Mouse (Mus musculus): ENCODE data around the gene Psap.

DNA sequence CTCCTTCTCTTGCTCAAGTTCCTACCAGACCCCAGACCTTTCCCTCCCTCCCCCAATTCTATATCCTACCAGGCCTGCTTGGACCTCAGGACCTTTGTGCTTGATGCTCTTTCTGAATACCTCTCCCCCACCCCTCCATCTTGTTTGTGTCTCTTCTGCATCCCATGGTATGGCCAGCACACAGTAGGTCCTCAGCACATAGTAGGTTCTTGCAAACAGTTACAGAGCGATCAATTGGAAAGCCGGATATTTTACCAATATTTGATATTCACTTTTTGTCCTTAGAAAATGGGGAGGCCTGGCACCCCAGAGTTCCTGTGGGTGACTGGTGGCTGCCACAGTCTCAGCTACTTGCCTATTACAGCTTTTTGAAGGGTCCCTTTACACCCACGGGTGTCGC is 57.6 kb downstream of the Psap start:
- TF ChIP-seq POLR2A (IDR thresholded peaks at IDR 0.05; ENCODE audit: low read depth, low read length) (no peak), CTCF (conservative IDR thresholded peaks at IDR 0.05; ENCODE audit: insufficient read depth, insufficient read length, low read depth, low read length) (no peak)

Data from kidney, adult 2 months (tissue).